Mouse (Mus musculus) kidney, adult 2 months (tissue): ENCODE results near the gene Scimp. TPM values are rescaled to one million over a fixed set of nuclear protein-coding genes. Genes with fewer than 3 reads are reported as not detected.

Experiments used
- DNase-seq: peaks from one replicate; pipeline ENCODE4 v3.0.0; 2021
- H3K27ac ChIP-seq: fragments of 200-500 bp; 2 replicates; pipeline ENCODE4 v1.5.1; 2012; ENCODE audit warnings: low read depth, low read length, control low read depth, inconsistent platforms; ENCODE audit not compliant: insufficient read depth
- H3K27me3 ChIP-seq: fragments of 200-500 bp; replicated peaks from 2 replicates; pipeline ENCODE4 v1.6.1; 2012; ENCODE audit warnings: mild to moderate bottlenecking, moderate library complexity, low read length, inconsistent platforms; ENCODE audit not compliant: control insufficient read depth, insufficient read depth
- H3K36me3 ChIP-seq: fragments of 200-500 bp; 2 replicates; pipeline ENCODE4 v1.6.1; 2012; ENCODE audit warnings: mild to moderate bottlenecking, moderate library complexity, low read length, inconsistent platforms; ENCODE audit not compliant: control insufficient read depth, insufficient read depth
- H3K4me1 ChIP-seq: fragments of 200-500 bp; 2 replicates; pipeline ENCODE4 v1.6.1; 2011; ENCODE audit warnings: low read length; ENCODE audit not compliant: control insufficient read depth, insufficient read depth
- H3K4me3 ChIP-seq: fragments of 200-500 bp; 2 replicates; pipeline ENCODE4 v1.5.1; 2011; ENCODE audit warnings: mild to moderate bottlenecking, low read depth, low read length, control low read depth; ENCODE audit not compliant: insufficient read depth
- CTCF ChIP-seq: fragments of 200-500 bp; conservative IDR thresholded peaks from 2 replicates; pipeline ENCODE4 v1.5.1; 2011; ENCODE audit warnings: low read depth, mild to moderate bottlenecking, control low read depth, low read length, moderate library complexity, mixed read lengths; ENCODE audit not compliant: insufficient read depth, insufficient read length
- POLR2A ChIP-seq: fragments of 200-500 bp; IDR thresholded peaks from one replicate; pipeline ENCODE4 v1.6.1; 2011; ENCODE audit warnings: low read depth, low read length, control low read depth
- WGBS: fragments of 180-500 bp; shearing (Covaris S2); methylation state at CpG from one replicate; pipeline ENCODE4 v1.1.7; 2018; 5-methylcytosine and 5-hydroxymethylcytosine counted together
- polyA plus RNA-seq: library from polyadenylated mRNA; depleted of rRNA; stranded (reverse); fragments of >200 nt; gene quantifications from 2 replicates; pipeline ENCODE4 v1.2.3, GENCODE M21; 2012

Scimp gene
- polyA plus RNA-seq, 1 experiment, result 2.4 TPM

- 0 out of 2 replicates have a peak overlapping the region, but pooled peaks have one; percentile 9 for H3K4me3 ChIP-seq
- 35% methylated on average over 17 of the region's 17 CpGs for WGBS
- TF ChIP-seq CTCF (no peak), POLR2A (no peak)
- peaks cover 4% of the 10 kb centered on the region; the same call in 1 of the 2 replicates for H3K4me1 ChIP-seq
- peak; percentile 87 for DNase-seq
- peak overlapping the region; percentile 7; the same call in 1 of the 2 replicates for H3K27ac ChIP-seq
- no peaks in the 10 kb centered on the region for H3K27me3 ChIP-seq
- no peaks in the 10 kb centered on the region for H3K36me3 ChIP-seq
Observed at GRCm38 (mm10) chr11:70821728-70822591, 9.6 kb upstream of the Scimp start.

GRCm38 (mm10) chr11:70820120-70820519 is 7.7 kb upstream of the Scimp start:
- no peak overlapping the region for H3K4me3 ChIP-seq
- DNase-seq, result no peak
- H3K4me1 ChIP-seq, result peaks cover 4% of the 10 kb centered on the region; the same call in 1 of the 2 replicates
- H3K27me3 ChIP-seq, result no peaks in the 10 kb centered on the region
- TF ChIP-seq POLR2A (no peak), CTCF (no peak)
- H3K27ac ChIP-seq, result no peak overlapping the region
- H3K36me3 ChIP-seq, result no peaks in the 10 kb centered on the region
- WGBS, result 74% methylated on average over 8 of the region's 8 CpGs

- WGBS, result 66% methylated on average over 4 of the region's 4 CpGs
- H3K4me1 ChIP-seq, result no peaks in the 10 kb centered on the region
- TF ChIP-seq CTCF (no peak), POLR2A (no peak)
- no peak for DNase-seq
- no peaks in the 10 kb centered on the region for H3K36me3 ChIP-seq
- H3K4me3 ChIP-seq, result no peak overlapping the region
- H3K27me3 ChIP-seq, result no peaks in the 10 kb centered on the region
- no peak overlapping the region for H3K27ac ChIP-seq
Observed at GRCm38 (mm10) chr11:70816770-70817169, 4.4 kb upstream of the Scimp start.

GRCm38 (mm10) chr11:70815498-70816078 is 3.2 kb upstream of the Scimp start:
- Histone ChIP-seq H3K27me3 (no peaks in the 10 kb centered on the region), H3K4me3 (no peak overlapping the region), H3K36me3 (no peaks in the 10 kb centered on the region), H3K4me1 (no peaks in the 10 kb centered on the region), H3K27ac (no peak overlapping the region)
- TF ChIP-seq CTCF, result peak; percentile 51
- no peak for TF ChIP-seq POLR2A
- DNase-seq, result peak; percentile 70
- WGBS, result 23% methylated on average over 6 of the region's 6 CpGs

- H3K27me3 ChIP-seq, result no peaks in the 10 kb centered on the region
- TF ChIP-seq POLR2A, result no peak
- no peak for TF ChIP-seq CTCF
- H3K27ac ChIP-seq, result no peak overlapping the region
- no peaks in the 10 kb centered on the region for H3K4me1 ChIP-seq
- no peaks in the 10 kb centered on the region for H3K36me3 ChIP-seq
- WGBS, result 83% methylated on average over 8 of the region's 8 CpGs
- no peak overlapping the region for H3K4me3 ChIP-seq
- DNase-seq, result no peak
Observed at GRCm38 (mm10) chr11:70815071-70815470, 2.7 kb upstream of the Scimp start.

GRCm38 (mm10) chr11:70811471-70812240 is 730 bp downstream of the Scimp start:
- TF ChIP-seq POLR2A (no peak), CTCF (no peak)
- no peak overlapping the region for H3K27ac ChIP-seq
- no peaks in the 10 kb centered on the region for H3K27me3 ChIP-seq
- no peaks in the 10 kb centered on the region for H3K4me1 ChIP-seq
- no peak for DNase-seq
- no peaks in the 10 kb centered on the region for H3K36me3 ChIP-seq
- no peak overlapping the region for H3K4me3 ChIP-seq
- WGBS, result 74% methylated on average over 13 of the region's 13 CpGs
